Mouse (Mus musculus) spleen, adult 2 months (tissue): ENCODE results near the gene Phactr1. TPM values are rescaled to one million over a fixed set of nuclear protein-coding genes. Genes with fewer than 3 reads are reported as not detected.

ENCODE experiments used
- DNase-seq, 2 experiments: peaks; one replicate each; pipeline versions ENCODE4 v3.0.0 to v3.0.0-alpha.2; 2012 to 2021; ENCODE audit warnings: low spot score in 2 of 2, low read depth in 1 of 2
- H3K27ac ChIP-seq: fragments of 200-500 bp; 2 replicates; pipeline ENCODE4 v1.5.1; 2012; ENCODE audit warnings: low read length, inconsistent platforms; ENCODE audit not compliant: insufficient read depth
- H3K27me3 ChIP-seq: fragments of 200-500 bp; 2 replicates; pipeline ENCODE4 v1.6.1; 2012; ENCODE audit warnings: mild to moderate bottlenecking, moderate library complexity, low read length, inconsistent platforms; ENCODE audit not compliant: control insufficient read depth, insufficient read depth
- H3K36me3 ChIP-seq: fragments of 200-500 bp; 2 replicates; pipeline ENCODE4 v1.6.1; 2012; ENCODE audit warnings: mild to moderate bottlenecking, low read length, inconsistent platforms; ENCODE audit not compliant: control insufficient read depth, insufficient read depth
- H3K4me1 ChIP-seq: fragments of 200-500 bp; 2 replicates; pipeline ENCODE4 v1.6.1; 2011; ENCODE audit warnings: inconsistent platforms; ENCODE audit not compliant: control insufficient read depth, insufficient read depth, insufficient read length
- H3K4me3 ChIP-seq: fragments of 200-500 bp; 2 replicates; pipeline ENCODE4 v1.5.1; 2011; ENCODE audit warnings: mild to moderate bottlenecking, inconsistent platforms; ENCODE audit not compliant: insufficient read depth, insufficient read length; ENCODE audit errors: extremely low read depth
- CTCF ChIP-seq: fragments of 200-500 bp; IDR thresholded peaks from 2 replicates; pipeline ENCODE4 v1.5.1; 2011; ENCODE audit warnings: mild to moderate bottlenecking, inconsistent platforms; ENCODE audit not compliant: insufficient read depth, insufficient read length, insufficient replicate concordance; ENCODE audit errors: extremely low read depth
- POLR2A ChIP-seq: fragments of 200-500 bp; IDR thresholded peaks from 2 replicates; pipeline ENCODE4 v1.6.1; 2011; ENCODE audit warnings: low read depth, low read length, inconsistent platforms
- WGBS: fragments of 180-500 bp; shearing (Covaris S2); methylation state at CpG from one replicate; pipeline ENCODE4 v1.1.7; 2018; 5-methylcytosine and 5-hydroxymethylcytosine counted together
- polyA plus RNA-seq: library from polyadenylated mRNA; depleted of rRNA; stranded (reverse); fragments of >200 nt; gene quantifications from 2 replicates; pipeline ENCODE4 v1.2.3, GENCODE M21; 2012

The Phactr1 gene
- polyA plus RNA-seq, 1 experiment: 0.33 TPM

DNA sequence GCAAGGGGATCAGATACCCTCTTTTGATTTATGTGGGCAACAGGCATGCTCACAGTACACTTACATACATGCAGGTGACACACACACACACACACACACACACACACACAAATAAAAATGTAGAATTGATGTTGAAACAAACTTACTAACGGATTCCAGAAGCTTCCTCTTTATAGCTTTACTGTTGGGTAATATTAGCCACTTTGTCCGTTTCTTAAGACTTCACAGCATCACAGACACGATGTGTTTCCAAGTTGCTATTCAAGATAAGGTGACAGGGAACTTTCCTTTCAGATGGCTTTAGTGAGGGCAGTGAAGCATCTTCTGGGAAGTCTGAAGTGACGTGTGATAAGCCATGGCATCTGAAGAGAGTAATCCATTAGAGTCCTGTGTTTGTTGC, 11.8 kb downstream of the Phactr1 start:
- 69% methylated on average over 4 of the region's 4 CpGs for WGBS
- Histone ChIP-seq H3K27ac (no peak overlapping the region), H3K4me1 (no peaks in the 10 kb centered on the region), H3K4me3 (no peak overlapping the region), H3K36me3 (no peaks in the 10 kb centered on the region), H3K27me3 (no peaks in the 10 kb centered on the region)
- DNase-seq: no peak
- TF ChIP-seq CTCF: no peak
- TF ChIP-seq POLR2A: no peak

DNA sequence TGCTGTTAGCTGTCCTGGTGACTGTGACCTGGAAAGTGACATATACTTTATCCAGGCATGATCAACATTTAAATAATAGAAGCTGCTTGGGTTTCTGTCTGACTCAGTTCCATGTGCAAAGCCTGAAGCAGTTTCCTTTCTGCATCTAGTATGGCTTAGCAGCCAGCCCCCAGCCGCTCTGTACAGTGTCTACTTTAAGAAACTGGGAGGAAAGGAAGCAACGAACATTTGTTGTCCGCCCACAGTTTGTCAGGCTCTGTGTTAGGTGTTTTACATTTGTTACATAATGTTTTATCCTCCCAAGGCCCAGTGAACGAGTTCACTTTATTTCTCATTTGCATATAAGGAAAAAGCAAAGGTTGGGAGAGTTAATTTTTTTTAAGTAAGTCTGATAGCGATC, 16.2 kb downstream of the Phactr1 start:
- 56% methylated on average over 5 of the region's 5 CpGs for WGBS
- Histone ChIP-seq H3K4me1 (no peaks in the 10 kb centered on the region), H3K36me3 (no peaks in the 10 kb centered on the region), H3K27ac (no peak overlapping the region), H3K4me3 (no peak overlapping the region), H3K27me3 (no peaks in the 10 kb centered on the region)
- no peak for TF ChIP-seq POLR2A
- TF ChIP-seq CTCF: no peak
- no peak for DNase-seq

- H3K27me3 ChIP-seq: peaks cover 6% of the 10 kb centered on the region; the same call in 1 of the 2 replicates
- DNase-seq: no peak
- no peaks in the 10 kb centered on the region for H3K4me1 ChIP-seq
- no peak overlapping the region for H3K4me3 ChIP-seq
- no peak for TF ChIP-seq POLR2A
- no peak for TF ChIP-seq CTCF
- H3K27ac ChIP-seq: no peak overlapping the region
- no peaks in the 10 kb centered on the region for H3K36me3 ChIP-seq
- WGBS: 29% methylated on average over 11 of the region's 11 CpGs
Measured at GRCm38 (mm10) chr13:42709148-42709547, 28.7 kb downstream of the Phactr1 start.

DNA sequence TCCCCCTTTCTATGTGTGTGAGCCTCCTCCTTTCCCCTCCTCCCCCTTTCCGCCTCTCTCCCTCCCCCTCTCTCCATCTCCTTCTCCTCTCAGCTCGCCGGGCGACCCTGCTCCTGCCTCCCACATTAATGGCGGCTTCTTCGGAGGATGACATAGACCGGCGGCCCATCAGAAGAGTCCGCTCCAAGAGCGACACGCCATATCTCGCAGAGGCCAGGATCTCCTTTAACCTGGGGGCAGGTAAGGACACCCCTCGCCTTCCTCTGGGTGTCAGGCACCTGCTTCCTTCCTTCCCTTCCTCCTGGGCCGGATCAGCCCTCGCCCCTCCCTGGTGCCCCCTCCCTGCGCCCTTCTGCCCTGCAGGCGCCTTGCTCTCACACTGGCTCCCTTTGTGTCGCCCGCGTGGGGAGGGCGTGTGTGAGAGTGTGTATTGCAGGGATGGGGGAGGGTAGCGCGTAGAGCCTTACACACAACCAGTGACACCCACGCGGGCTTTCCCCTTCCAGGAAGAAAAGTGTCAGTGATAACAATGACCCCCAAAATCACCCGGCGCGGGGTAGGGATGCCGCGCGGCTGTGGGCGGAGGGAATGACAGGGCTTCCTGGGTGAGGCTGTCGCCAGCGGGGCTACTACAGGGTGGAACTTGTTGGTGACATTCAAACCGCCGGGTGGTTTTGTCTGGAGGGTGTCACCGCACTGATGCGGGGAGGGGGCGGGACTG, 29.3 kb downstream of the Phactr1 start:
- no peak for DNase-seq
- Histone ChIP-seq H3K4me3 (no peak overlapping the region), H3K36me3 (no peaks in the 10 kb centered on the region), H3K27ac (no peak overlapping the region), H3K27me3 (peaks cover 6% of the 10 kb centered on the region; the same call in 1 of the 2 replicates), H3K4me1 (no peaks in the 10 kb centered on the region)
- 10% methylated on average over 39 of the region's 39 CpGs for WGBS
- TF ChIP-seq CTCF: no peak
- no peak for TF ChIP-seq POLR2A

DNA sequence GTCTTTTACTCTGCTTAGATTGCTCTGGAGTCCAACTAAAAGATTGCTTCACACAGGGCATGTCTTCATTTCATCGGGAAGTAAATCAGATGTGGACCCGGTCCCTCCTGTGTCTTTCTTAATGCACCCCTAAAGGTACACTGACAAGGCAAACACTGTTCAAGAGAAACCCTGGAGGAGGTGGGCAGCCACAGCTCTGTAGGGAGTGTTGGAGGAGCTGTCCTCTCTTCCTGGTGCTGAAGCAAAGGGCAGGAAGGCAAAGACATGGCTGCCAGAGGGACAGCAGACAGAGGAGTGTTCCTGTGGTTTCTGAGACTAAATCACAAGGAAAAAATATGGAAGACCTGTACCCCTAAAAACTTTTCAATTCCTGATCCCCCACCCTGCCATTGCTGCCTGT, 31.1 kb downstream of the Phactr1 start:
- H3K4me3 ChIP-seq: no peak overlapping the region
- no peaks in the 10 kb centered on the region for H3K4me1 ChIP-seq
- H3K27me3 ChIP-seq: peaks cover 6% of the 10 kb centered on the region; the same call in 1 of the 2 replicates
- no peaks in the 10 kb centered on the region for H3K36me3 ChIP-seq
- no peak for TF ChIP-seq CTCF
- DNase-seq: no peak
- WGBS: 34% methylated on average over 2 of the region's 2 CpGs
- no peak overlapping the region for H3K27ac ChIP-seq

DNA sequence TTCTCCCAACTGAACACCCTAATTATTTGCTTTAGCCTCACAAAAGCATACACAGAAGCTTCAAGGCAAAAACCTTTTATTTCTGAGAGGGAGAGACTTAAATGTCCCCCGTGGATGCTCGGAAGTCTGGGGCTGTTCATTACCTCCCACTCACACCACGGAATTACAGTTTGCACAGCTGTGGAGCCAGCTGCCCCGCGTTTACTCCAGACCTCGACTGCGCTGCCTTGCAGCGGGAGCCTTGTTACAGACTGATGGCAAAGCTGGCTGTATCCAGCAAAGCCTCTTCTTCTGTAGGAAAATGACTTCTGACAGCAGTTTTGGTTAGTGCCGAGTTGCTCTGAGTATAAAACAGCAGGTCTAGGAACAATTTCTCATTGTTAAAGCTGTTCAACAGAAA, 39.0 kb downstream of the Phactr1 start:
- no peak overlapping the region for H3K27ac ChIP-seq
- DNase-seq: no peak
- 69% methylated on average over 9 of the region's 9 CpGs for WGBS
- no peaks in the 10 kb centered on the region for H3K27me3 ChIP-seq
- no peaks in the 10 kb centered on the region for H3K36me3 ChIP-seq
- no peaks in the 10 kb centered on the region for H3K4me1 ChIP-seq
- no peak overlapping the region for H3K4me3 ChIP-seq
- TF ChIP-seq POLR2A (no peak), CTCF (no peak)

DNA sequence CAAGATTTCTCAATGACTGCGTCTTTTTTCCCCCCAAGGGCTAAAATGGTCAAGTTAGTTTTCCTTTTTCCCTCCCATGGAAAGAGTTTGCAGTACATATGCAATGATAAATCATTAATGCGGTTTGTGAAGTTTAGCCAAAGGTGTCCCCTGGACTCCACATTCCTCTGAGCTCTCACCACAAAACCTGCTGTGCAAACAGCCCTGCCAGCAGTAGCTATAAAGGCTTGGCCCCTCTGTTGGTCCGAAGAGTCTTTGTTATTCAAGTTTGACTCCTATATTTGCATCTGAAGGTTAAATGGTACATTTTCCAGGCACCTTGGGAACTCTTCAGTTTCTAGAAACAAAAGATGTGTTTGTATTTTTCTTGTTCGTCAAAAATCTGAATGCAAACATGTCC, 39.7 kb downstream of the Phactr1 start:
- 52% methylated on average over 4 of the region's 4 CpGs for WGBS
- Histone ChIP-seq H3K4me3 (no peak overlapping the region), H3K4me1 (no peaks in the 10 kb centered on the region), H3K27ac (no peak overlapping the region), H3K36me3 (no peaks in the 10 kb centered on the region), H3K27me3 (no peaks in the 10 kb centered on the region)
- no peak for TF ChIP-seq CTCF
- TF ChIP-seq POLR2A: no peak
- DNase-seq: no peak
